Mouse (Mus musculus) liver, adult 2 months (tissue): Measurements from ENCODE around the gene Dhx29. TPM values are rescaled to one million over a fixed set of nuclear protein-coding genes. Genes with fewer than 3 reads are reported as not detected.
A peak's percentile ranks its signal among the peaks of the same experiment; 100 is the strongest.

Experiments
- DNase-seq: peaks from one replicate; pipeline ENCODE4 v3.0.0-alpha.2; 2011; ENCODE audit warnings: low read depth, low spot score; ENCODE audit errors: extremely low read depth
- H3K27ac ChIP-seq: fragments of 200-500 bp; replicated peaks from 2 replicates; pipeline ENCODE4 v1.5.1; 2012; ENCODE audit warnings: low read depth, mild to moderate bottlenecking, control low read depth, inconsistent platforms, low read length; ENCODE audit not compliant: insufficient read depth
- H3K27me3 ChIP-seq: fragments of 200-500 bp; 2 replicates; pipeline ENCODE4 v1.6.1; 2012; ENCODE audit warnings: mild to moderate bottlenecking, moderate library complexity, low read length, inconsistent platforms; ENCODE audit not compliant: control insufficient read depth, insufficient read depth
- H3K36me3 ChIP-seq: fragments of 200-500 bp; 2 replicates; pipeline ENCODE4 v1.6.1; 2012; ENCODE audit warnings: low read length, inconsistent platforms; ENCODE audit not compliant: control insufficient read depth, insufficient read depth
- H3K4me1 ChIP-seq: fragments of 200-500 bp; 2 replicates; pipeline ENCODE4 v1.6.1; 2011; ENCODE audit warnings: low read length; ENCODE audit not compliant: control insufficient read depth, insufficient read depth
- H3K4me3 ChIP-seq: fragments of 200-500 bp; 2 replicates; pipeline ENCODE4 v1.5.1; 2011; ENCODE audit warnings: low read depth, mild to moderate bottlenecking, control low read depth, low read length, moderate library complexity; ENCODE audit not compliant: insufficient read depth
- H3K79me2 ChIP-seq: fragments of 200-500 bp; 2 replicates; pipeline ENCODE4 v1.6.1; 2012; ENCODE audit warnings: inconsistent platforms, mild to moderate bottlenecking, low read length, moderate library complexity; ENCODE audit not compliant: control insufficient read depth, insufficient read depth
- H3K9ac ChIP-seq: fragments of 200-500 bp; 2 replicates; pipeline ENCODE4 v1.6.1; 2012; ENCODE audit warnings: low read depth, mild to moderate bottlenecking, control low read depth, inconsistent platforms, low read length
- CTCF ChIP-seq: fragments of 200-500 bp; IDR thresholded peaks from 2 replicates; pipeline ENCODE4 v1.5.1; 2011; ENCODE audit warnings: low read depth, low read length, control low read depth
- POLR2A ChIP-seq: fragments of 200-500 bp; IDR thresholded peaks from 2 replicates; pipeline ENCODE4 v1.6.1; 2011; ENCODE audit warnings: low read length, control low read depth; ENCODE audit not compliant: insufficient read depth; ENCODE audit errors: extremely low read depth
- WGBS: fragments of 180-500 bp; shearing (Covaris S2); methylation state at CpG from one replicate; pipeline ENCODE4 v1.1.7; 2018; 5-methylcytosine and 5-hydroxymethylcytosine counted together
- polyA plus RNA-seq: library from polyadenylated mRNA; depleted of rRNA; stranded (reverse); fragments of >200 nt; gene quantifications from 2 replicates; pipeline ENCODE4 v1.2.3, GENCODE M21; 2012
- total RNA-seq: library from RNA; depleted of rRNA; stranded (reverse); fragments of >200 nt; gene quantifications from 2 replicates; pipeline ENCODE4 v1.2.3, GENCODE M21; 2014

Gene Dhx29
- total and polyA plus RNA-seq, 2 experiments, result 2.0 to 6.9 TPM

- DNase-seq, result peak; percentile 89
- Histone ChIP-seq H3K27ac (peak within 1 kb of the TSS; percentile 20), H3K4me3 (peak within 1 kb of the TSS; percentile 75), H3K9ac (peak within 1 kb of the TSS; percentile 73), H3K79me2 (no peaks in the 10 kb centered on the region), H3K36me3 (no peaks in the 10 kb centered on the region), H3K27me3 (peaks cover 14% of the 10 kb centered on the region; the same call in 1 of the 2 replicates), H3K4me1 (peaks cover 4% of the 10 kb centered on the region; the same call in 1 of the 2 replicates)
- TF ChIP-seq POLR2A, result peak; percentile 95
- TF ChIP-seq CTCF, result 0 out of 2 replicates have a peak, but pooled peaks have one; percentile 22
- WGBS, result under 1% methylated on average over 47 of the region's 47 CpGs
Measured at GRCm38 (mm10) chr13:112987532-112987943, 60.3 kb downstream of the Dhx29 start, which contains the start of gene Ccno. Gene Ccno (plus strand): TSS chr13:112987802.

GRCm38 (mm10) chr13:112987991-112988390, 60.7 kb downstream of the Dhx29 start:
- no peaks in the 10 kb centered on the region for H3K79me2 ChIP-seq
- H3K4me3 ChIP-seq, result peak overlapping the region; percentile 75
- no peaks in the 10 kb centered on the region for H3K36me3 ChIP-seq
- WGBS, result 0% methylated on average over 39 of the region's 39 CpGs
- DNase-seq, result peak; percentile 2
- peak overlapping the region; percentile 20 for H3K27ac ChIP-seq
- TF ChIP-seq CTCF, result no peak
- TF ChIP-seq POLR2A, result no peak
- H3K4me1 ChIP-seq, result peaks cover 4% of the 10 kb centered on the region; the same call in 1 of the 2 replicates
- peak overlapping the region; percentile 73 for H3K9ac ChIP-seq
- H3K27me3 ChIP-seq, result peaks cover 14% of the 10 kb centered on the region; the same call in 1 of the 2 replicates

- peaks cover 18% of the 10 kb centered on the region for H3K27me3 ChIP-seq
- no peaks in the 10 kb centered on the region for H3K79me2 ChIP-seq
- H3K36me3 ChIP-seq, result no peaks in the 10 kb centered on the region
- H3K4me3 ChIP-seq, result no peak overlapping the region
- H3K4me1 ChIP-seq, result peaks cover 8% of the 10 kb centered on the region; the same call in 1 of the 2 replicates
- TF ChIP-seq CTCF (no peak), POLR2A (no peak)
- DNase-seq, result no peak
- H3K9ac ChIP-seq, result no peak overlapping the region
- WGBS, result 7% methylated on average over 19 of the region's 19 CpGs
- no peak overlapping the region for H3K27ac ChIP-seq
Measured at GRCm38 (mm10) chr13:112988866-112989265, 61.6 kb downstream of the Dhx29 start.

- WGBS, result 5% methylated on average over 23 of the region's 23 CpGs
- Histone ChIP-seq H3K4me1 (peaks cover 11% of the 10 kb centered on the region), H3K27me3 (peaks cover 21% of the 10 kb centered on the region), H3K4me3 (no peak overlapping the region), H3K27ac (no peak overlapping the region), H3K79me2 (no peaks in the 10 kb centered on the region), H3K9ac (no peak overlapping the region), H3K36me3 (no peaks in the 10 kb centered on the region)
- DNase-seq, result no peak
- TF ChIP-seq POLR2A (no peak), CTCF (no peak)
Measured at GRCm38 (mm10) chr13:112989541-112989940, 62.3 kb downstream of the Dhx29 start.

- peaks cover 25% of the 10 kb centered on the region for H3K27me3 ChIP-seq
- no peak overlapping the region for H3K4me3 ChIP-seq
- WGBS, result 36% methylated on average over 4 of the region's 4 CpGs
Measured at GRCm38 (mm10) chr13:112990346-112990745, 63.1 kb downstream of the Dhx29 start.

GRCm38 (mm10) chr13:112993531-112994152, 66.4 kb downstream of the Dhx29 start, which contains the start of gene Mcidas:
Gene Mcidas (plus strand): TSS chr13:112993845.
- WGBS, result 2% methylated on average over 63 of the region's 63 CpGs
- DNase-seq, result no peak
- Histone ChIP-seq H3K27ac (no peak within 1 kb of the TSS), H3K4me1 (peaks cover 6% of the 10 kb centered on the region; the same call in 1 of the 2 replicates), H3K36me3 (no peaks in the 10 kb centered on the region), H3K79me2 (no peaks in the 10 kb centered on the region), H3K9ac (no peak within 1 kb of the TSS), H3K27me3 (peaks cover 24% of the 10 kb centered on the region), H3K4me3 (peak within 1 kb of the TSS; percentile 22; the same call in 1 of the 2 replicates)
- no peak for TF ChIP-seq CTCF
- no peak for TF ChIP-seq POLR2A

More at GRCm38 (mm10) chr13:112990346-112990745, 63.1 kb downstream of the Dhx29 start:
- Histone ChIP-seq H3K36me3 (no peaks in the 10 kb centered on the region), H3K4me1 (peaks cover 11% of the 10 kb centered on the region), H3K79me2 (no peaks in the 10 kb centered on the region), H3K27ac (no peak overlapping the region), H3K9ac (no peak overlapping the region)
- no peak for DNase-seq
- TF ChIP-seq POLR2A, result no peak
- TF ChIP-seq CTCF, result no peak
